Mouse (Mus musculus): ENCODE results near the gene Aldoart1. TPM values are rescaled to one million over a fixed set of nuclear protein-coding genes. Genes with fewer than 3 reads are reported as not detected.

The Aldoart1 gene
- polyA plus RNA-seq (2015; fragmentation: Nextera tagmentation; extraction: Ambion mirVana) = not detected in 2 replicates

GRCm38 (mm10) chr4:72852534-72852933 lies at the start of gene Aldoart1:
TSS of gene Aldoart1 (minus strand) at chr4:72852634.
- Histone ChIP-seq H3K9me3 (no peaks in the 10 kb centered on the region), H3K9ac (replicated peaks) (no peak within 1 kb of the TSS), H3K4me2 (replicated peaks) (no peak within 1 kb of the TSS), H3K4me3 (replicated peaks) (no peak within 1 kb of the TSS), H3K27me3 (no peaks in the 10 kb centered on the region), H3K4me1 (replicated peaks) (no peaks in the 10 kb centered on the region), H3K27ac (no peak within 1 kb of the TSS), H3K36me3 (no peaks in the 10 kb centered on the region)
- WGBS = 94% methylated on average over 9 of the region's 9 CpGs
- no peak for ATAC-seq

- no peaks in the 10 kb centered on the region for H3K9me3 ChIP-seq
- no peaks in the 10 kb centered on the region for H3K4me1 ChIP-seq (replicated peaks)
- 78% methylated on average over 1 of the region's 1 CpGs for WGBS
- H3K4me3 ChIP-seq (replicated peaks) = no peak overlapping the region
- H3K9ac ChIP-seq (replicated peaks) = no peak overlapping the region
- no peaks in the 10 kb centered on the region for H3K36me3 ChIP-seq
- no peak overlapping the region for H3K27ac ChIP-seq
- H3K27me3 ChIP-seq = no peaks in the 10 kb centered on the region
- ATAC-seq = no peak
- no peak overlapping the region for H3K4me2 ChIP-seq (replicated peaks)
Observed at GRCm38 (mm10) chr4:72901566-72901965, 49.1 kb upstream of the Aldoart1 start.

GRCm38 (mm10) chr4:72865371-72866075 lies 13.1 kb upstream of the Aldoart1 start:
- no peak for ATAC-seq
- Histone ChIP-seq H3K27me3 (no peaks in the 10 kb centered on the region), H3K4me3 (replicated peaks) (no peak overlapping the region), H3K27ac (no peak overlapping the region), H3K4me1 (replicated peaks) (no peaks in the 10 kb centered on the region), H3K36me3 (no peaks in the 10 kb centered on the region), H3K9me3 (no peaks in the 10 kb centered on the region), H3K9ac (replicated peaks) (no peak overlapping the region), H3K4me2 (replicated peaks) (no peak overlapping the region)
- WGBS = 85% methylated on average over 2 of the region's 2 CpGs

- Histone ChIP-seq H3K9ac (replicated peaks) (no peak overlapping the region), H3K9me3 (no peaks in the 10 kb centered on the region), H3K27me3 (no peaks in the 10 kb centered on the region), H3K4me2 (replicated peaks) (no peak overlapping the region), H3K4me1 (replicated peaks) (no peaks in the 10 kb centered on the region), H3K4me3 (replicated peaks) (no peak overlapping the region), H3K36me3 (no peaks in the 10 kb centered on the region), H3K27ac (no peak overlapping the region)
- ATAC-seq = no peak
Observed at GRCm38 (mm10) chr4:72844276-72844675, 8.2 kb downstream of the Aldoart1 start.

GRCm38 (mm10) chr4:72843025-72843424 lies 9.4 kb downstream of the Aldoart1 start:
- no peak for ATAC-seq
- no peaks in the 10 kb centered on the region for H3K9me3 ChIP-seq
- H3K27ac ChIP-seq = no peak overlapping the region
- no peaks in the 10 kb centered on the region for H3K36me3 ChIP-seq
- H3K27me3 ChIP-seq = no peaks in the 10 kb centered on the region
- H3K4me3 ChIP-seq (replicated peaks) = no peak overlapping the region
- no peak overlapping the region for H3K4me2 ChIP-seq (replicated peaks)
- no peak overlapping the region for H3K9ac ChIP-seq (replicated peaks)
- H3K4me1 ChIP-seq (replicated peaks) = no peaks in the 10 kb centered on the region

- H3K4me2 ChIP-seq (replicated peaks) = no peak overlapping the region
- H3K9me3 ChIP-seq = no peaks in the 10 kb centered on the region
- no peak overlapping the region for H3K4me3 ChIP-seq (replicated peaks)
- no peaks in the 10 kb centered on the region for H3K4me1 ChIP-seq (replicated peaks)
- no peaks in the 10 kb centered on the region for H3K36me3 ChIP-seq
- WGBS = 55% methylated on average over 2 of the region's 2 CpGs
- H3K27me3 ChIP-seq = no peaks in the 10 kb centered on the region
- no peak for ATAC-seq
- H3K27ac ChIP-seq = no peak overlapping the region
- no peak overlapping the region for H3K9ac ChIP-seq (replicated peaks)
Observed at GRCm38 (mm10) chr4:72836430-72836829, 16.0 kb downstream of the Aldoart1 start.

- Histone ChIP-seq H3K4me1 (replicated peaks) (no peaks in the 10 kb centered on the region), H3K36me3 (no peaks in the 10 kb centered on the region), H3K4me3 (replicated peaks) (no peak overlapping the region), H3K27ac (no peak overlapping the region), H3K9ac (replicated peaks) (no peak overlapping the region), H3K4me2 (replicated peaks) (no peak overlapping the region), H3K9me3 (no peaks in the 10 kb centered on the region), H3K27me3 (no peaks in the 10 kb centered on the region)
- 33% methylated on average over 1 of the region's 1 CpGs for WGBS
- no peak for ATAC-seq
Observed at GRCm38 (mm10) chr4:72835400-72835799, 17.0 kb downstream of the Aldoart1 start.

- Histone ChIP-seq H3K27me3 (no peaks in the 10 kb centered on the region), H3K9ac (replicated peaks) (no peak overlapping the region), H3K36me3 (no peaks in the 10 kb centered on the region), H3K27ac (no peak overlapping the region), H3K4me3 (replicated peaks) (no peak overlapping the region), H3K4me1 (replicated peaks) (peaks cover 5% of the 10 kb centered on the region; the same call in 1 of the 2 replicates), H3K4me2 (replicated peaks) (no peak overlapping the region), H3K9me3 (no peaks in the 10 kb centered on the region)
- ATAC-seq = 0 out of 2 replicates have a peak, but pooled peaks have one; percentile 56
- WGBS = 56% methylated on average over 1 of the region's 1 CpGs
Observed at GRCm38 (mm10) chr4:72800816-72801215, 51.6 kb downstream of the Aldoart1 start.
